Mouse (Mus musculus) MEL (cell line): Measurements from ENCODE around the gene Senp1.

Source experiments
- CHD2 ChIP-seq: IDR thresholded peaks from 2 replicates; pipeline ENCODE4 v1.6.1; 2011; ENCODE audit warnings: low read length, improper control_type of control experiment
- CTCF ChIP-seq, 3 experiments: IDR thresholded peaks in 2 of 3; conservative IDR thresholded peaks in 1 of 3; 2 replicates each; pipeline ENCODE4 v1.5.1; 2011 to 2012; ENCODE audit warnings: low read length in 3 of 3, low read depth in 2 of 3, mild to moderate bottlenecking in 2 of 3, improper control_type of control experiment in 1 of 3, inconsistent platforms in 1 of 3, mixed read lengths in 1 of 3, moderate library complexity in 1 of 3; ENCODE audit not compliant: control insufficient read depth in 1 of 3, insufficient read depth in 1 of 3, poor library complexity in 1 of 3, severe bottlenecking in 1 of 3
- ELF1 ChIP-seq: IDR thresholded peaks from 2 replicates; pipeline ENCODE4 v1.6.1; 2014; ENCODE audit warnings: low read depth, mild to moderate bottlenecking, inconsistent platforms, low read length, improper control_type of control experiment, moderate library complexity
- GATA1 ChIP-seq: IDR thresholded peaks from 2 replicates; pipeline ENCODE4 v1.6.1; 2011; ENCODE audit warnings: low read depth, low read length, improper control_type of control experiment
- HCFC1 ChIP-seq: IDR thresholded peaks from 2 replicates; pipeline ENCODE4 v1.6.1; 2012; ENCODE audit warnings: low read depth, mild to moderate bottlenecking, inconsistent platforms, low read length, improper control_type of control experiment, moderate library complexity
- MYC ChIP-seq: IDR thresholded peaks from 2 replicates; pipeline ENCODE4 v1.6.1; 2011; ENCODE audit warnings: low read depth, mild to moderate bottlenecking, low read length, improper control_type of control experiment, moderate library complexity
- POLR2A ChIP-seq, 2 experiments: IDR thresholded peaks; 2 replicates each; pipeline ENCODE4 v1.6.1; 2011 to 2012; ENCODE audit warnings: low read length in 2 of 2, mild to moderate bottlenecking in 2 of 2, control low read depth in 1 of 2, improper control_type of control experiment in 1 of 2, low read depth in 1 of 2, moderate library complexity in 1 of 2; ENCODE audit not compliant: control insufficient read depth in 1 of 2, insufficient read depth in 1 of 2, poor library complexity in 1 of 2
- TAL1 ChIP-seq: IDR thresholded peaks from 2 replicates; pipeline ENCODE4 v1.6.1; 2012; ENCODE audit warnings: mild to moderate bottlenecking, inconsistent platforms, low read length, moderate library complexity, mixed read lengths
- TBP ChIP-seq: IDR thresholded peaks from 2 replicates; pipeline ENCODE4 v1.8.0; 2011; ENCODE audit warnings: low read depth, low read length, improper control_type of control experiment

DNA sequence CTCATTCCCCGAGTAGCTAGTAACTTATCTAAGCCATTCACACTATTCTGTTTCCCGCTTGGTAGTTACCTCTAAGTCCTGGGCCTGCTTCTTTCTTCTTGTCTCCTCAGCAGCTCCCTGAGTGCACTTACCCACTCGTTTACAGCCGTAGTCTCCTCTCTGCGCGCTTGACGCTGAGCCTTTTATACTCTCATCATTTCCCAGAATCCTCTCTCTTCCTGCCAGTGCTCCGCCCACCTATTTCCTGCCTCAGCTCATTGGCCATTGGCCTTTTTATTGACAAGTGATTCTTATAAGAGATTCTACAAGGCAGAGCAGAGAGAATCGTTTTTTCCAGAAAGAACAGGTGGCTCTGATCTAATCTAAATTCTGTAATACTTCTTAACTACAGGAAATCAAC is 5.0 kb upstream of the Senp1 start:
- TF ChIP-seq GATA1 (no peak), HCFC1 (peak; percentile 23; the same call in 1 of the 2 replicates), CTCF (IDR thresholded peaks at IDR 0.05 in 2 of 3, conservative IDR thresholded peaks at IDR 0.05 in 1 of 3; ENCODE audit: control insufficient read depth in 1 of 3, insufficient read depth in 1 of 3, low read depth in 2 of 3, low read length in 3 of 3, poor library complexity in 1 of 3, severe bottlenecking in 1 of 3) (no peak), POLR2A (IDR thresholded peaks at IDR 0.05; ENCODE audit: control insufficient read depth in 1 of 2, insufficient read depth in 1 of 2, low read depth in 1 of 2, low read length in 2 of 2, poor library complexity in 1 of 2) (peak in 1 of 2 experiments; percentile 59; a peak in 2 of 4 replicates), MYC (no peak), TBP (peak; percentile 87), ELF1 (no peak), TAL1 (no peak), CHD2 (no peak)
